Mouse (Mus musculus): ENCODE data around the gene Gm10190.

GRCm38 (mm10) chr17:80398243-80398642 is 24.9 kb upstream of the Gm10190 start:
- TF ChIP-seq CTCF (IDR thresholded peaks at IDR 0.05; ENCODE audit: low read depth, low read length) = no peak
- no peak for TF ChIP-seq POLR2AphosphoS5 (IDR thresholded peaks at IDR 0.05; ENCODE audit: insufficient replicate concordance, low read depth, low read length)
- no peak for TF ChIP-seq GATA1 (IDR thresholded peaks at IDR 0.05; ENCODE audit: borderline replicate concordance, low read length)
- TF ChIP-seq TAL1 (conservative IDR thresholded peaks at IDR 0.05; ENCODE audit: low read depth, low read length) = no peak
- TF ChIP-seq GATA2 (IDR thresholded peaks at IDR 0.05; ENCODE audit: borderline replicate concordance, low read depth, low read length) = no peak

Measured in G1E (cell line).